Mouse (Mus musculus): ENCODE data around the gene F13a1. TPM values are rescaled to one million over a fixed set of nuclear protein-coding genes. Genes with fewer than 3 reads are reported as not detected.

The F13a1 gene
- polyA plus RNA-seq, 1 experiment from 2014 or later: 7.5 TPM

GRCm38 (mm10) chr13:36839111-36839510 is 210.9 kb downstream of the F13a1 start:
- Histone ChIP-seq H3K4me3 (ENCODE audit: low read depth, low read length) (no peak overlapping the region), H3K4me1 (replicated peaks; ENCODE audit: control insufficient read depth, insufficient read depth, low read length) (no peaks in the 10 kb centered on the region), H3K27ac (ENCODE audit: low read depth, low read length) (no peak overlapping the region), H3K27me3 (ENCODE audit: control insufficient read depth, insufficient read depth, low read length) (no peaks in the 10 kb centered on the region), H3K36me3 (ENCODE audit: control insufficient read depth, insufficient read depth, low read length) (no peaks in the 10 kb centered on the region), H3K9me3 (ENCODE audit: control insufficient read depth, low read length) (no peaks in the 10 kb centered on the region), H3K9ac (ENCODE audit: low read length) (no peak overlapping the region), H3K4me2 (ENCODE audit: low read depth, low read length, severe bottlenecking) (no peak overlapping the region)
- WGBS: 84% methylated on average over 3 of the region's 3 CpGs
- ATAC-seq (replicated peaks; ENCODE audit: low FRiP score) (no peak), DNase-seq (ENCODE audit: low spot score) (no peak)

Data from forebrain, embryonic 11.5 days (tissue).